Mouse (Mus musculus) heart, embryonic 15.5 days (tissue): ENCODE results near the gene Bcl2l1. TPM values are rescaled to one million over a fixed set of nuclear protein-coding genes. Genes with fewer than 3 reads are reported as not detected.

Experiments used
- ATAC-seq: fragments of 200-750 bp; cut with Nextera tagmentation; replicated peaks from 2 replicates; pipeline ENCODE4 v1.8.0; 2017; ENCODE audit warnings: low read depth, moderate TSS enrichment; ENCODE audit not compliant: insufficient number of reproducible peaks, insufficient read depth, low FRiP score
- H3K27ac ChIP-seq: fragments of 300-500 bp; sonication (generic); 2 replicates; pipeline ENCODE4 v1.5.1; 2015; ENCODE audit warnings: mild to moderate bottlenecking, inconsistent platforms
- H3K27me3 ChIP-seq: fragments of 300-500 bp; sonication (generic); 2 replicates; pipeline ENCODE4 v1.6.1; 2015; ENCODE audit warnings: inconsistent platforms
- H3K36me3 ChIP-seq: fragments of 300-500 bp; sonication (generic); 2 replicates; pipeline ENCODE4 v1.6.1; 2015; ENCODE audit warnings: mild to moderate bottlenecking, inconsistent platforms
- H3K4me1 ChIP-seq: fragments of 300-500 bp; sonication (generic); replicated peaks from 2 replicates; pipeline ENCODE4 v1.6.1; 2015; ENCODE audit warnings: inconsistent platforms
- H3K4me2 ChIP-seq: fragments of 300-500 bp; sonication (generic); 2 replicates; pipeline ENCODE4 v1.6.1; 2015; ENCODE audit warnings: inconsistent platforms, mild to moderate bottlenecking, moderate library complexity
- H3K4me3 ChIP-seq: fragments of 300-500 bp; sonication (generic); 2 replicates; pipeline ENCODE4 v1.5.1; 2015; ENCODE audit warnings: mild to moderate bottlenecking, inconsistent platforms
- H3K9ac ChIP-seq: fragments of 300-500 bp; sonication (generic); 2 replicates; pipeline ENCODE4 v1.6.1; 2015; ENCODE audit warnings: mild to moderate bottlenecking, inconsistent platforms
- H3K9me3 ChIP-seq: fragments of 300-500 bp; sonication (generic); replicated peaks from 2 replicates; pipeline ENCODE4 v1.6.1; 2016; ENCODE audit warnings: inconsistent platforms
- WGBS: fragments of 180-500 bp; shearing (Covaris S2); methylation state at CpG from one replicate; pipeline ENCODE4 v1.1.7; 2015; ENCODE audit warnings: mixed read lengths; 5-methylcytosine and 5-hydroxymethylcytosine counted together
- microRNA-seq: library from miRNA; unstranded; fragments of <30 nt; microRNA quantifications from one replicate; pipeline ENCODE4, GENCODE M21; 2016
- polyA plus RNA-seq: library from polyadenylated mRNA; unstranded; fragments of >200 nt; fragmentation: Nextera tagmentation; extraction: Ambion mirVana; gene quantifications from 2 replicates; pipeline ENCODE4 v1.2.1, GENCODE M21; 2015

The Bcl2l1 gene
- polyA plus RNA-seq, 1 experiment from 2014 or later, result 69.5 TPM

DNA sequence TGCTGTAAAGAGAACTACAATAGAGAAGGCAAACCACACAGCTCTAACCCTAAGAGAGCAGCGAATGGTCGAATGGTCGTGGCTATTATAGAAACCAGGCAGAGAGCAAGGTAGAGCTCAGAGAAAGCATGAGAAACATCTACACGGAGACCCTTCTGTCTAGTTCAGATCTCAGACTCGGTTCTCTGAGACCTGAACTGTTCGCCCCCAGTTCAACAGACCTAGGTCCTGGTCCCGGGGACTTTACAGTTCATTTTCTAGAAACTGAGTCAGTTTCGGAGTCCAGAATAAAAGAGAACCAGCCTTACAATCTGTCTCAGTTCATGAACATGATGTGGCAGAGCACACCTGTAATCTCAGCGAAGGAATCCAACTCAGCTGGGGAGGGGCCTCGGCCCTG is 97.0 kb downstream of the Bcl2l1 start:
- no peak for ATAC-seq
- Histone ChIP-seq H3K27ac (peak overlapping the region; percentile 78), H3K9ac (peak overlapping the region; percentile 72), H3K36me3 (no peaks in the 10 kb centered on the region), H3K27me3 (no peaks in the 10 kb centered on the region), H3K9me3 (no peaks in the 10 kb centered on the region), H3K4me1 (peaks cover 60% of the 10 kb centered on the region), H3K4me2 (peak overlapping the region; percentile 73), H3K4me3 (peak overlapping the region; percentile 57)
- 21% methylated on average over 10 of the region's 10 CpGs for WGBS

DNA sequence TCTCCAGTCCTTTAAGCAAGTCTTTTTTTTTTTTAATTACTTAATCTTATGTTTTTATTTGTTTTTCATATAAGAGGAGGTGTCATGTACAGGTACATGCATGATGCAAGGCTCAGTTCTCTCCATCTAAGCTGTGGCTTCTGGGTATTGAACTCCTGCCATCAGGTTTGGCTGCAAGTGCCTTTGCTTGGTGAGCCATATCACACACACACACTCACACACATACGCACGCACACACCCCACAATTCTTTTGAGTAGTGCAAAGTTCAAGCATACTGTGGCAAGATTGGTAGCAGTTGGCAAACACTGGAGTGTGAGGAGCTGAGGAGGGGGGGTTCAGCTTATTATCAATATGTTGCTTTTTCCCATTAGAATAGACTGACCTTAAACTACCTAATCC is 98.3 kb downstream of the Bcl2l1 start:
- Histone ChIP-seq H3K36me3 (no peaks in the 10 kb centered on the region), H3K27ac (no peak overlapping the region), H3K4me2 (no peak overlapping the region), H3K4me3 (no peak overlapping the region), H3K9me3 (no peaks in the 10 kb centered on the region), H3K27me3 (no peaks in the 10 kb centered on the region), H3K9ac (no peak overlapping the region), H3K4me1 (peaks cover 60% of the 10 kb centered on the region)
- WGBS, result 88% methylated on average over 2 of the region's 2 CpGs
- no peak for ATAC-seq

Small RNA genes lying within 50 kb of the gene (microRNA-seq; reads per million reads assigned to microRNA genes)
- not detected for gene Gm23802
- 1.1 reads per million for gene Mir5622

Other genes with a start within 250 kb of the Bcl2l1 start
- gene Defb45, start 232.3 kb downstream of the Bcl2l1 start, polyA plus RNA-seq, result not detected in 2 replicates
- not detected in 2 replicates for gene Defb36, start 227.4 kb downstream of the Bcl2l1 start, polyA plus RNA-seq
- gene Defb25, start 208.7 kb downstream of the Bcl2l1 start, polyA plus RNA-seq, result 0.77 and 0.86 TPM in 2 replicates
- gene Rem1, start 204.8 kb downstream of the Bcl2l1 start, polyA plus RNA-seq, result 12.1 and 12.7 TPM in 2 replicates
- 70.6 and 86.1 TPM in 2 replicates for gene H13, start 162.3 kb downstream of the Bcl2l1 start, polyA plus RNA-seq
- gene Mcts2, start 144.7 kb downstream of the Bcl2l1 start, polyA plus RNA-seq, result 18.9 and 20.3 TPM in 2 replicates
- 61.9 and 63.1 TPM in 2 replicates for gene Id1, start 95.5 kb downstream of the Bcl2l1 start, polyA plus RNA-seq
- gene Cox4i2, start 77.6 kb downstream of the Bcl2l1 start, polyA plus RNA-seq, result 20.8 and 24.2 TPM in 2 replicates
- 47.3 and 49.9 TPM in 2 replicates for gene Tpx2, start 16.2 kb upstream of the Bcl2l1 start, polyA plus RNA-seq
- gene Mylk2, start 79.6 kb upstream of the Bcl2l1 start, polyA plus RNA-seq, result 0.11 and 0.15 TPM in 2 replicates
- gene Foxs1, start 101.5 kb upstream of the Bcl2l1 start, polyA plus RNA-seq, result 6.6 and 8.3 TPM in 2 replicates
- 0.09 and 0.28 TPM in 2 replicates for gene Dusp15, start 120.0 kb upstream of the Bcl2l1 start, polyA plus RNA-seq
- 0.26 and 0.63 TPM in 2 replicates for gene Ttll9, start 130.8 kb upstream of the Bcl2l1 start, polyA plus RNA-seq
- 110 and 126 TPM in 2 replicates for gene Pdrg1, start 183.7 kb upstream of the Bcl2l1 start, polyA plus RNA-seq
- not detected in 2 replicates for gene Xkr7, start 200.1 kb upstream of the Bcl2l1 start, polyA plus RNA-seq
- gene Ccm2l, start 234.2 kb upstream of the Bcl2l1 start, polyA plus RNA-seq, result 4.6 and 5.4 TPM in 2 replicates